24 mouse cellular contexts compared by ENCODE assay signal in the genomic region with DNA sequence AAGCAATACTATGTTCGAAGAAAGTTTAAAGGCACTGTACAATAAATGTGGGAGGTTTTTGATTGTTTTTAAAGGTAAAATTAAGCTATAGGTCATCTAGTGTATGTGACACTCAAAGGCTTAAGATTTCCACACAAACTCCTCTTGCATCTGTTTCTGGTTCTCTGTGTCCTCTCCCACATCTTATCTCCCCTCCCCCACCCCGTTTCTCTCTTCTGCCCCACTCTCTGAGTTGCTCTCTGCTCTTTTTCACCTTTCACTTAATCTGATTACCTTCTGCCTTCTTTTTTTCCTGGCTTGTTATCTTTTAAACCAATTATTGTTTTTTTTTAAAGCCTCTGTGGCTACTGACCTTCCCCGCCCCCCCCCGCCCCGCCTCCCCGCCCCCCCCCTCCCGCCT. TPM values are rescaled to one million over a fixed set of nuclear protein-coding genes. Genes with fewer than 3 reads are reported as not detected.
DNase-seq lines count a peak whose midpoint lies in the region; ATAC-seq lines count a peak whose summit lies in the region.
"Had no signal": no experiment of that assay in that cellular context is flagged by ENCODE, and none has a peak within 500 bp of the region (broad histone marks: within the 10 kb centered on the region; RNA-seq: fewer than 3 reads in every experiment).

No protein-coding gene starts in this region.

- H3K27me3 ChIP-seq in heart, embryonic 12.5 days (replicated peaks), result no peaks in the 10 kb centered on the region
- no peaks in the 10 kb centered on the region for H3K27me3 ChIP-seq in liver, embryonic 13.5 days
- H3K27me3 ChIP-seq in hindbrain, embryonic 12.5 days, result no peaks in the 10 kb centered on the region
- H3K27me3 ChIP-seq: CH12.LX; forebrain, embryonic 15.5 days; neural tube, embryonic 15.5 days had no signal

- H3K4me2 ChIP-seq in heart, embryonic 12.5 days, result peak overlapping the region; percentile 26; the same call in 1 of the 2 replicates
- H3K4me2 ChIP-seq in liver, embryonic 13.5 days, result peak overlapping the region; percentile 59
- H3K4me2 ChIP-seq in hindbrain, embryonic 12.5 days (replicated peaks), result no peak overlapping the region
- H3K4me2 ChIP-seq: forebrain, embryonic 15.5 days; midbrain, embryonic 11.5 days; neural tube, embryonic 15.5 days had no signal

- WGBS in heart, embryonic 12.5 days, result 43% methylated on average over 3 of the region's 7 CpGs
- WGBS in liver, embryonic 13.5 days (ENCODE audit: insufficient replicate concordance), result 39% methylated on average over 6 of the region's 7 CpGs
- WGBS in hindbrain, embryonic 12.5 days, result 75% methylated on average over 3 of the region's 7 CpGs

- DNase-seq in heart, postnatal 10 days, result no peak
- peak; percentile 39 for DNase-seq in liver
- DNase-seq in liver, embryonic 13.5 days, result no peak
- DNase-seq in yolk sac, embryonic 10.5 days (ENCODE audit: low spot score), result peak; percentile 40
- DNase-seq in gastrocnemius, postnatal 25 days, result no peak
- DNase-seq: adrenal gland, adult 8-10 months; B cell, adult 2 months; cerebellum, adult 2 months; cerebellum, postnatal 25 days; gastrocnemius, postnatal 14 days; heart, adult 18-20 months; kidney, adult 2 months; left cerebral cortex, postnatal 4 days; lung, adult 2 months; lung, postnatal 14 days had no signal

- intact Hi-C loops in heart, postnatal 10 days (cut with DNase I), result no loop called here

- no peaks in the 10 kb centered on the region for H3K36me3 ChIP-seq in heart, embryonic 12.5 days
- H3K36me3 ChIP-seq in liver, embryonic 13.5 days, result no peaks in the 10 kb centered on the region
- no peaks in the 10 kb centered on the region for H3K36me3 ChIP-seq in hindbrain, embryonic 12.5 days
- H3K36me3 ChIP-seq: forebrain, embryonic 15.5 days; G1E; hindbrain, embryonic 10.5 days; neural tube, embryonic 15.5 days had no signal

- ATAC-seq in heart, embryonic 12.5 days (ENCODE audit: insufficient number of reproducible peaks, low FRiP score), result no peak
- peak; percentile 63 for ATAC-seq in liver, embryonic 13.5 days (ENCODE audit: low read depth)
- no peak for ATAC-seq in hindbrain, embryonic 12.5 days (ENCODE audit: low FRiP score)
- ATAC-seq: forebrain, embryonic 15.5 days had no signal

- no peaks in the 10 kb centered on the region for H3K9me3 ChIP-seq in heart, embryonic 12.5 days (replicated peaks)
- no peaks in the 10 kb centered on the region for H3K9me3 ChIP-seq in liver, embryonic 13.5 days (replicated peaks)
- no peaks in the 10 kb centered on the region for H3K9me3 ChIP-seq in hindbrain, embryonic 12.5 days (replicated peaks)
- H3K9me3 ChIP-seq: forebrain, embryonic 15.5 days; G1E; hindbrain, embryonic 10.5 days; neural tube, embryonic 15.5 days had no signal

- no peak overlapping the region for H3K4me3 ChIP-seq in heart, embryonic 12.5 days
- peak overlapping the region; percentile 22 for H3K4me3 ChIP-seq in liver, embryonic 13.5 days (replicated peaks)
- H3K4me3 ChIP-seq in hindbrain, embryonic 12.5 days, result no peak overlapping the region
- H3K4me3 ChIP-seq: forebrain, embryonic 15.5 days; hindbrain, embryonic 10.5 days; neural tube, embryonic 15.5 days had no signal

- peaks cover 14% of the 10 kb centered on the region for H3K4me1 ChIP-seq in heart, embryonic 12.5 days (replicated peaks)
- H3K4me1 ChIP-seq in liver, embryonic 13.5 days (replicated peaks), result peaks cover 39% of the 10 kb centered on the region
- H3K4me1 ChIP-seq in hindbrain, embryonic 12.5 days, result 0 out of 2 replicates have a peak, but pooled peaks cover 3% of the 10 kb centered on the region
- H3K4me1 ChIP-seq: forebrain, embryonic 15.5 days; neural tube, embryonic 15.5 days had no signal

- H3K27ac ChIP-seq in heart, embryonic 12.5 days (ENCODE audit: poor library complexity, severe bottlenecking), result no peak overlapping the region
- peak overlapping the region; percentile 76 for H3K27ac ChIP-seq in liver, embryonic 13.5 days
- no peak overlapping the region for H3K27ac ChIP-seq in hindbrain, embryonic 12.5 days
- H3K27ac ChIP-seq: forebrain, embryonic 15.5 days; hindbrain, embryonic 10.5 days; kidney, postnatal 0 days; neural tube, embryonic 15.5 days had no signal

- no peak overlapping the region for H3K9ac ChIP-seq in heart, embryonic 12.5 days
- peak overlapping the region; percentile 36; the same call in 1 of the 2 replicates for H3K9ac ChIP-seq in liver, embryonic 13.5 days
- H3K9ac ChIP-seq in hindbrain, embryonic 12.5 days, result no peak overlapping the region
- H3K9ac ChIP-seq: forebrain, embryonic 15.5 days; neural tube, embryonic 15.5 days had no signal

RNA-seq across cellular contexts. Expression of a gene that starts 47.4 kb away (rescaled TPM):
- 50.8 and 51.1 TPM in 2 replicates for polyA plus RNA-seq in heart, embryonic 12.5 days (2016; fragmentation: Nextera tagmentation; extraction: Ambion mirVana)
- 10 to 100 TPM; 24.0 to 25.8 TPM for total RNA-seq in heart, postnatal 10 days (2021)
- polyA plus RNA-seq in liver, embryonic 13.5 days (2015; fragmentation: Nextera tagmentation; extraction: Ambion mirVana), result 32.2 and 41.0 TPM in 2 replicates
- total RNA-seq in gastrocnemius, postnatal 25 days (2021), result 10 to 100 TPM; 10.3 to 10.5 TPM
- 55.7 and 64.0 TPM in 2 replicates for polyA plus RNA-seq in hindbrain, embryonic 12.5 days (2016; fragmentation: Nextera tagmentation; extraction: Ambion mirVana)

RNA-seq across cellular contexts. Expression of a gene that starts 59.9 kb away (rescaled TPM):
- 23.5 and 27.7 TPM in 2 replicates for polyA plus RNA-seq in heart, embryonic 12.5 days (2016; fragmentation: Nextera tagmentation; extraction: Ambion mirVana)
- 10 to 100 TPM; 52.5 to 75.6 TPM for total RNA-seq in heart, postnatal 10 days (2021)
- polyA plus RNA-seq in liver, embryonic 13.5 days (2015; fragmentation: Nextera tagmentation; extraction: Ambion mirVana), result 2.3 and 3.2 TPM in 2 replicates
- total RNA-seq in gastrocnemius, postnatal 25 days (2021), result 10 to 100 TPM; 65.7 to 92.3 TPM
- 19.5 and 22.5 TPM in 2 replicates for polyA plus RNA-seq in hindbrain, embryonic 12.5 days (2016; fragmentation: Nextera tagmentation; extraction: Ambion mirVana)

Comparison
In these comparisons a context has a peak if more than half of its experiments do, and no peak if none do; other contexts are left out.
1. DNase-seq: peak in liver (single experiment) and yolk sac, embryonic 10.5 days (single experiment); none in heart, postnatal 10 days (0 of 2), liver, embryonic 13.5 days (single experiment) and gastrocnemius, postnatal 25 days (single experiment).